Mouse (Mus musculus): ENCODE results near the gene Vmn1r235.

GRCm38 (mm10) chr17:21225787-21226186 lies 30.4 kb upstream of the Vmn1r235 start, which contains the start of gene Vmn1r234:
- TF ChIP-seq CTCF (IDR thresholded peaks at IDR 0.05; ENCODE audit: low read depth) (no peak), EP300 (optimal IDR thresholded peaks at IDR 0.05) (no peak)
